Mouse (Mus musculus) cortical plate, adult 2 months (tissue): Measurements from ENCODE around the gene Chst15.

Experiments
- CTCF ChIP-seq: fragments of 200-500 bp; IDR thresholded peaks from 2 replicates; pipeline ENCODE4 v1.5.1; 2011; ENCODE audit warnings: mild to moderate bottlenecking, control low read depth, low read length; ENCODE audit not compliant: insufficient read depth; ENCODE audit errors: extremely low read depth
- POLR2A ChIP-seq: fragments of 200-500 bp; IDR thresholded peaks from 2 replicates; pipeline ENCODE4 v1.6.1; 2011; ENCODE audit warnings: mild to moderate bottlenecking, low read length, control low read depth; ENCODE audit not compliant: insufficient read depth; ENCODE audit errors: extremely low read depth

- no peak for TF ChIP-seq CTCF
- TF ChIP-seq POLR2A: no peak
These were observed 22.2 kb upstream of the Chst15 start for GRCm38 (mm10) chr7:132339041-132339839.
